Mouse (Mus musculus): Measurements from ENCODE around the gene Hps4. TPM values are rescaled to one million over a fixed set of nuclear protein-coding genes. Genes with fewer than 3 reads are reported as not detected.
A peak's percentile ranks its signal among the peaks of the same experiment; 100 is the strongest.

The Hps4 gene
- polyA plus RNA-seq, 1 experiment: 66.3 TPM

- peaks cover under 1% of the 10 kb centered on the region; the same call in 1 of the 2 replicates for H3K4me1 ChIP-seq (ENCODE audit: control insufficient read depth, insufficient read depth, insufficient read length, low read length)
- WGBS: 97% methylated on average over 1 of the region's 1 CpGs
- H3K4me3 ChIP-seq (ENCODE audit: low read depth, low read length): no peak overlapping the region
- no peak for TF ChIP-seq POLR2A (IDR thresholded peaks at IDR 0.05; ENCODE audit: low read depth, low read length)
- no peak for TF ChIP-seq CTCF (IDR thresholded peaks at IDR 0.05; ENCODE audit: extremely low read depth, insufficient read length, insufficient replicate concordance, low read depth, low read length)
- H3K36me3 ChIP-seq (ENCODE audit: control insufficient read depth, insufficient read depth, low read length): peaks cover 21% of the 10 kb centered on the region
- no peaks in the 10 kb centered on the region for H3K27me3 ChIP-seq (ENCODE audit: control insufficient read depth, insufficient read depth, low read length)
- no peak overlapping the region for H3K27ac ChIP-seq (ENCODE audit: insufficient read depth, low read depth, low read length)
Measured at GRCm38 (mm10) chr5:112377380-112377779, 34.5 kb downstream of the Hps4 start.

GRCm38 (mm10) chr5:112378716-112379115 lies 35.8 kb downstream of the Hps4 start:
- H3K27me3 ChIP-seq (ENCODE audit: control insufficient read depth, insufficient read depth, low read length): no peaks in the 10 kb centered on the region
- peaks cover 21% of the 10 kb centered on the region for H3K36me3 ChIP-seq (ENCODE audit: control insufficient read depth, insufficient read depth, low read length)
- H3K4me1 ChIP-seq (ENCODE audit: control insufficient read depth, insufficient read depth, insufficient read length, low read length): peaks cover 5% of the 10 kb centered on the region; the same call in 1 of the 2 replicates
- H3K27ac ChIP-seq (ENCODE audit: insufficient read depth, low read depth, low read length): no peak overlapping the region
- TF ChIP-seq CTCF (IDR thresholded peaks at IDR 0.05; ENCODE audit: extremely low read depth, insufficient read length, insufficient replicate concordance, low read depth, low read length): no peak
- TF ChIP-seq POLR2A (IDR thresholded peaks at IDR 0.05; ENCODE audit: low read depth, low read length): no peak
- WGBS: 65% methylated on average over 6 of the region's 6 CpGs
- H3K4me3 ChIP-seq (ENCODE audit: low read depth, low read length): no peak overlapping the region

GRCm38 (mm10) chr5:112381154-112381553 lies 38.3 kb downstream of the Hps4 start:
- no peak overlapping the region for H3K27ac ChIP-seq (ENCODE audit: insufficient read depth, low read depth, low read length)
- peaks cover 9% of the 10 kb centered on the region for H3K36me3 ChIP-seq (ENCODE audit: control insufficient read depth, insufficient read depth, low read length)
- H3K27me3 ChIP-seq (ENCODE audit: control insufficient read depth, insufficient read depth, low read length): no peaks in the 10 kb centered on the region
- 77% methylated on average over 11 of the region's 11 CpGs for WGBS
- H3K4me1 ChIP-seq (ENCODE audit: control insufficient read depth, insufficient read depth, insufficient read length, low read length): peaks cover 5% of the 10 kb centered on the region
- H3K4me3 ChIP-seq (ENCODE audit: low read depth, low read length): no peak overlapping the region
- TF ChIP-seq POLR2A (IDR thresholded peaks at IDR 0.05; ENCODE audit: low read depth, low read length) (no peak), CTCF (IDR thresholded peaks at IDR 0.05; ENCODE audit: extremely low read depth, insufficient read length, insufficient replicate concordance, low read depth, low read length) (no peak)

GRCm38 (mm10) chr5:112382042-112382441 lies 39.2 kb downstream of the Hps4 start:
- Histone ChIP-seq H3K27me3 (ENCODE audit: control insufficient read depth, insufficient read depth, low read length) (no peaks in the 10 kb centered on the region), H3K36me3 (ENCODE audit: control insufficient read depth, insufficient read depth, low read length) (peaks cover 9% of the 10 kb centered on the region), H3K4me3 (ENCODE audit: low read depth, low read length) (no peak overlapping the region), H3K4me1 (ENCODE audit: control insufficient read depth, insufficient read depth, insufficient read length, low read length) (peaks cover 5% of the 10 kb centered on the region), H3K27ac (ENCODE audit: insufficient read depth, low read depth, low read length) (0 out of 2 replicates have a peak overlapping the region, but pooled peaks have one; percentile 4)
- WGBS: 67% methylated on average over 9 of the region's 9 CpGs
- TF ChIP-seq POLR2A (IDR thresholded peaks at IDR 0.05; ENCODE audit: low read depth, low read length) (no peak), CTCF (IDR thresholded peaks at IDR 0.05; ENCODE audit: extremely low read depth, insufficient read length, insufficient replicate concordance, low read depth, low read length) (no peak)

GRCm38 (mm10) chr5:112382641-112383330 lies 39.9 kb downstream of the Hps4 start:
- H3K27me3 ChIP-seq (ENCODE audit: control insufficient read depth, insufficient read depth, low read length): no peaks in the 10 kb centered on the region
- H3K36me3 ChIP-seq (ENCODE audit: control insufficient read depth, insufficient read depth, low read length): peaks cover 9% of the 10 kb centered on the region
- no peak for TF ChIP-seq POLR2A (IDR thresholded peaks at IDR 0.05; ENCODE audit: low read depth, low read length)
- no peak for TF ChIP-seq CTCF (IDR thresholded peaks at IDR 0.05; ENCODE audit: extremely low read depth, insufficient read length, insufficient replicate concordance, low read depth, low read length)
- no peak overlapping the region for H3K4me3 ChIP-seq (ENCODE audit: low read depth, low read length)
- WGBS: 48% methylated on average over 17 of the region's 17 CpGs
- 0 out of 2 replicates have a peak overlapping the region, but pooled peaks have one; percentile 4 for H3K27ac ChIP-seq (ENCODE audit: insufficient read depth, low read depth, low read length)
- peaks cover 5% of the 10 kb centered on the region for H3K4me1 ChIP-seq (ENCODE audit: control insufficient read depth, insufficient read depth, insufficient read length, low read length)

- no peaks in the 10 kb centered on the region for H3K27me3 ChIP-seq (ENCODE audit: control insufficient read depth, insufficient read depth, low read length)
Measured at GRCm38 (mm10) chr5:112384805-112385472, 42.1 kb downstream of the Hps4 start.

GRCm38 (mm10) chr5:112385973-112386372 lies 43.1 kb downstream of the Hps4 start:
- TF ChIP-seq POLR2A (IDR thresholded peaks at IDR 0.05; ENCODE audit: low read depth, low read length) (no peak), CTCF (IDR thresholded peaks at IDR 0.05; ENCODE audit: extremely low read depth, insufficient read length, insufficient replicate concordance, low read depth, low read length) (no peak)
- H3K27me3 ChIP-seq (ENCODE audit: control insufficient read depth, insufficient read depth, low read length): no peaks in the 10 kb centered on the region
- 46% methylated on average over 2 of the region's 2 CpGs for WGBS
- H3K4me3 ChIP-seq (ENCODE audit: low read depth, low read length): no peak overlapping the region
- H3K36me3 ChIP-seq (ENCODE audit: control insufficient read depth, insufficient read depth, low read length): no peaks in the 10 kb centered on the region
- peaks cover 5% of the 10 kb centered on the region for H3K4me1 ChIP-seq (ENCODE audit: control insufficient read depth, insufficient read depth, insufficient read length, low read length)
- H3K27ac ChIP-seq (ENCODE audit: insufficient read depth, low read depth, low read length): no peak overlapping the region

More at GRCm38 (mm10) chr5:112384805-112385472, 42.1 kb downstream of the Hps4 start:
- TF ChIP-seq POLR2A (IDR thresholded peaks at IDR 0.05; ENCODE audit: low read depth, low read length) (no peak), CTCF (IDR thresholded peaks at IDR 0.05; ENCODE audit: extremely low read depth, insufficient read length, insufficient replicate concordance, low read depth, low read length) (no peak)
- Histone ChIP-seq H3K27ac (ENCODE audit: insufficient read depth, low read depth, low read length) (no peak overlapping the region), H3K4me3 (ENCODE audit: low read depth, low read length) (no peak overlapping the region), H3K36me3 (ENCODE audit: control insufficient read depth, insufficient read depth, low read length) (no peaks in the 10 kb centered on the region), H3K4me1 (ENCODE audit: control insufficient read depth, insufficient read depth, insufficient read length, low read length) (peaks cover 5% of the 10 kb centered on the region)
- 76% methylated on average over 13 of the region's 13 CpGs for WGBS

Data from small intestine, adult 2 months (tissue).